Mouse (Mus musculus) midbrain, postnatal 0 days (tissue): ENCODE results near the gene Selenow. TPM values are rescaled to one million over a fixed set of nuclear protein-coding genes. Genes with fewer than 3 reads are reported as not detected.

Source experiments
- ATAC-seq: fragments of 200-750 bp; cut with Nextera tagmentation; 2 replicates; pipeline ENCODE4 v1.8.0; 2017; ENCODE audit warnings: moderate number of reproducible peaks, mild to moderate bottlenecking, moderate TSS enrichment, moderate library complexity; ENCODE audit not compliant: low FRiP score
- DNase-seq: peaks from one replicate; pipeline ENCODE4 v3.0.0-alpha.2; 2015; ENCODE audit warnings: low spot score
- H3K27ac ChIP-seq: fragments of 300-500 bp; sonication (generic); 2 replicates; pipeline ENCODE4 v1.5.1; 2014; ENCODE audit warnings: low read depth, mild to moderate bottlenecking, low read length, mixed read lengths
- H3K27me3 ChIP-seq: fragments of 300-500 bp; sonication (generic); 2 replicates; pipeline ENCODE4 v1.6.1; 2014; ENCODE audit warnings: low read length, control low read depth, mixed read lengths; ENCODE audit not compliant: insufficient read depth
- H3K36me3 ChIP-seq: fragments of 300-500 bp; sonication (generic); 2 replicates; pipeline ENCODE4 v1.6.1; 2014; ENCODE audit warnings: low read length, control low read depth, mixed read lengths; ENCODE audit not compliant: insufficient read depth
- H3K4me1 ChIP-seq: fragments of 300-500 bp; sonication (generic); 2 replicates; pipeline ENCODE4 v1.6.1; 2014; ENCODE audit warnings: mild to moderate bottlenecking, control low read depth, antibody characterized with exemption, low read length, mixed read lengths; ENCODE audit not compliant: insufficient read depth
- H3K4me2 ChIP-seq: fragments of 300-500 bp; sonication (generic); 2 replicates; pipeline ENCODE4 v1.6.1; 2014; ENCODE audit warnings: low read depth, mild to moderate bottlenecking, low read length, mixed read lengths; ENCODE audit not compliant: poor library complexity, severe bottlenecking
- H3K4me3 ChIP-seq: fragments of 300-500 bp; sonication (generic); 2 replicates; pipeline ENCODE4 v1.5.1; 2014; ENCODE audit warnings: low read depth, mild to moderate bottlenecking, low read length, moderate library complexity
- H3K9ac ChIP-seq: fragments of 300-500 bp; sonication (generic); replicated peaks from 2 replicates; pipeline ENCODE4 v1.6.1; 2014; ENCODE audit warnings: mild to moderate bottlenecking, low read length, moderate library complexity, mixed read lengths; ENCODE audit not compliant: poor library complexity, severe bottlenecking
- H3K9me3 ChIP-seq: fragments of 300-500 bp; sonication (generic); 2 replicates; pipeline ENCODE4 v1.6.1; 2016; ENCODE audit warnings: low read length, control low read depth
- CTCF ChIP-seq: IDR thresholded peaks from 2 replicates; pipeline ENCODE4 v1.5.1; 2016; ENCODE audit warnings: antibody characterized with exemption, mild to moderate bottlenecking
- WGBS: fragments of 180-500 bp; shearing (Covaris S2); extraction: QIAGEN DNeasy Blood & Tissue Kit; methylation state at CpG from one replicate; pipeline ENCODE4 v1.1.7; 2014; 5-methylcytosine and 5-hydroxymethylcytosine counted together
- polyA plus RNA-seq: library from polyadenylated mRNA; unstranded; fragments of >200 nt; fragmentation: Nextera tagmentation; extraction: Ambion mirVana; gene quantifications from 2 replicates; pipeline ENCODE4 v1.2.1, GENCODE M21; 2015
- total RNA-seq: library from RNA; depleted of rRNA; stranded (reverse); fragments of >200 nt; gene quantifications from 2 replicates; pipeline ENCODE4 v1.2.3, GENCODE M21; 2014

Selenow gene
- total and polyA plus RNA-seq, 2 experiments from 2014 or later: 718 to 2,106 TPM

DNA sequence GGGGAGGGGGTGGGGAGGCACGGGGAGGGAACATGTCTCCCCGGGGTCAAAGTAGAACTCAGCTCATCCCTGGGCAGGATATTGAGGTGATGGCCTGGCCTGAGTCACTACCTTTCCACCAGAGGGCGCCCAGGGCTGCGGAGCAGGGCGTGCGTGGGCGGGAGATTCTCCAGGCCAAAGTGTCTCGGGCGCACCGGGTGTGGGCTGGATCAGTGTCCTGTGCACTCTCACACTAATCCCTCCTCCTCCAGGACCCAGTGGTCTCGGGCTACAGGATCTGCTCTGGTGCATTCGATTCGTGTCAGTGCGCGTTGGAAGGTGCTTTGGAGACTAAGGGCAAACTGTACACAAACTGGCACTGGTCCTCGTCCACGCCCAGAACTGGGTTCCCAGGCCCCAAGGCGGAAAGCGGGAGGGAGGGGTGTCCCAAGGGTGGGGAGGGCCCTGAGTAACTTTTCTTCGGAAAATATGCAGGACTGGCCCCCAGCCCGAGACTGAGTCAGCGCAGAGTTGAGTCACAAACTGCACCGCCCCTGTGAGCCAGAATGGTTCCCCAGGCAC is 26.3 kb upstream of the Selenow start:
- Histone ChIP-seq H3K4me2 (peak overlapping the region; percentile 27; the same call in 1 of the 2 replicates), H3K9ac (no peak overlapping the region), H3K4me1 (no peaks in the 10 kb centered on the region), H3K36me3 (0 out of 2 replicates have a peak, but pooled peaks cover 6% of the 10 kb centered on the region), H3K27ac (no peak overlapping the region), H3K4me3 (no peak overlapping the region), H3K27me3 (no peaks in the 10 kb centered on the region), H3K9me3 (no peaks in the 10 kb centered on the region)
- DNase-seq: peak; percentile 63
- 3% methylated on average over 23 of the region's 23 CpGs for WGBS
- TF ChIP-seq CTCF: peak; percentile 73
- ATAC-seq: no peak

- no peak for ATAC-seq
- WGBS: 44% methylated on average over 4 of the region's 4 CpGs
- H3K4me2 ChIP-seq: no peak overlapping the region
These were observed 25.6 kb upstream of the Selenow start for GRCm38 (mm10) chr7:15947653-15948260.

GRCm38 (mm10) chr7:15945721-15946536 is 23.7 kb upstream of the Selenow start, which contains the start of gene Nop53:
TSS of gene Nop53 (minus strand) at chr7:15946074.
- DNase-seq (peak; percentile 99), ATAC-seq (peak; percentile 94)
- 2% methylated on average over 59 of the region's 59 CpGs for WGBS
- Histone ChIP-seq H3K4me2 (peak within 1 kb of the TSS; percentile 80), H3K27ac (peak within 1 kb of the TSS; percentile 94), H3K27me3 (no peaks in the 10 kb centered on the region), H3K9me3 (no peaks in the 10 kb centered on the region), H3K9ac (peak within 1 kb of the TSS; percentile 79), H3K4me1 (no peaks in the 10 kb centered on the region), H3K4me3 (peak within 1 kb of the TSS; percentile 67), H3K36me3 (peaks cover 25% of the 10 kb centered on the region)
- no peak for TF ChIP-seq CTCF

More at GRCm38 (mm10) chr7:15947653-15948260, 25.6 kb upstream of the Selenow start:
- Histone ChIP-seq H3K4me1 (no peaks in the 10 kb centered on the region), H3K9ac (no peak overlapping the region), H3K9me3 (no peaks in the 10 kb centered on the region), H3K27ac (no peak overlapping the region), H3K36me3 (peaks cover 7% of the 10 kb centered on the region; the same call in 1 of the 2 replicates), H3K4me3 (no peak overlapping the region), H3K27me3 (no peaks in the 10 kb centered on the region)
- DNase-seq: no peak
- TF ChIP-seq CTCF: no peak

DNA sequence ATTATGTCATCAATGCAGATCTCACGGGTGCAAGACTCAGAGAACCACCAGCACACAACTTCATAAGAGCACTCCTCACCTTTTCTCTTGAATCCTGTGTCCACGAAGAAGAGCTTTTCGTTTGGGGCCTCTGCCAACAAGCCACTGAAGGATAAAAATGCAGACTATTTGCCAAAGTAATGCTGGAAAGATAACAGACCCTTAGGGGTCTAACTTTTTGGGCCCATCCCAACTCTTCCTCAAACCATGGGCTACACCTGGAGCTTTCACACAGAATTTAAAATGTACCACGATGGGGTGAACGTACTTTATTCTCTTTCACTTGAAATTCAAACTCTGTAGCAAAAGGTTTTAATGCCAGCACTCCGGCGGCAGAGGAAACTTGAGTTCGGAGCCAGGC is 23.0 kb upstream of the Selenow start:
- DNase-seq (no peak), ATAC-seq (no peak)
- Histone ChIP-seq H3K36me3 (peaks cover 33% of the 10 kb centered on the region), H3K4me1 (no peaks in the 10 kb centered on the region), H3K27ac (peak overlapping the region; percentile 94; the same call in 1 of the 2 replicates), H3K9me3 (no peaks in the 10 kb centered on the region), H3K9ac (peak overlapping the region; percentile 79), H3K4me3 (peak overlapping the region; percentile 67), H3K4me2 (peak overlapping the region; percentile 80), H3K27me3 (no peaks in the 10 kb centered on the region)
- 8% methylated on average over 8 of the region's 8 CpGs for WGBS
- TF ChIP-seq CTCF: no peak

GRCm38 (mm10) chr7:15944311-15944710 is 22.1 kb upstream of the Selenow start:
- ATAC-seq: no peak
- no peak overlapping the region for H3K27ac ChIP-seq
- H3K27me3 ChIP-seq: no peaks in the 10 kb centered on the region
- H3K4me2 ChIP-seq: no peak overlapping the region
- peaks cover 40% of the 10 kb centered on the region for H3K36me3 ChIP-seq
- no peak for DNase-seq
- no peaks in the 10 kb centered on the region for H3K9me3 ChIP-seq
- no peak overlapping the region for H3K9ac ChIP-seq
- 82% methylated on average over 1 of the region's 1 CpGs for WGBS
- no peaks in the 10 kb centered on the region for H3K4me1 ChIP-seq
- no peak for TF ChIP-seq CTCF
- H3K4me3 ChIP-seq: no peak overlapping the region
